ENCODE assay signal across 12 mouse cellular contexts in the genomic region with DNA sequence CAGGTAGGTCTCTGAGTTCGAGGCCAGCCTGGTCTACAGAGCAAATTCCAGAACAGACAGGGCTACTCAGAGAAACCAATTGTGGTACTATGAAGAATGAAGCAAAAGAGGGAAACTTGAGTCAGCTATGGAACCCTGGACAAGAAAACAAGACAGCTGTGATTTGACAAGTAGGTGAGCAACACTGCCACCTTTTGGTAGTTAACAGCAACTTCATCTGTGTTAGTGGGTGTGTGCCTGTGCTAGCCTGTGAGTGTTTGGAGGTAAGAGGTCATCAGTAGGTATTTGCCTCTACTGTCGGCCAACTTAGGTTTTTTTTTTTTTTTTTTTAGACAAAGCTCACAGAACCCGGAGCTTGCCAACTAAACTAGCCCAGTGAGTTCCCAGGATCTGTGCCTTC. TPM values are rescaled to one million over a fixed set of nuclear protein-coding genes. Genes with fewer than 3 reads are reported as not detected.
A peak's percentile ranks its signal among the peaks of the same experiment; 100 is the strongest.
DNase-seq lines count a peak whose midpoint lies in the region; ATAC-seq and TF ChIP-seq lines count a peak whose summit lies in the region.
"Had no signal": no experiment of that assay in that cellular context is flagged by ENCODE, and none has a peak within 500 bp of the region (broad histone marks: within the 10 kb centered on the region; RNA-seq: fewer than 3 reads in every experiment).

No protein-coding gene starts in this region.

- no peaks in the 10 kb centered on the region for H3K27me3 ChIP-seq in lung, embryonic 14.5 days (ENCODE audit: insufficient read depth, low read length)
- H3K27me3 ChIP-seq in G1E (ENCODE audit: insufficient read depth, low read length): peaks cover 5% of the 10 kb centered on the region; the same call in 1 of the 2 replicates
- H3K27me3 ChIP-seq: limb, embryonic 12.5 days had no signal

- ATAC-seq in lung, embryonic 14.5 days (ENCODE audit: insufficient read depth): no peak
- ATAC-seq in G1E (ENCODE audit: extremely low read depth, insufficient number of reproducible peaks, low FRiP score, poor library complexity, severe bottlenecking): no peak

- no peak overlapping the region for H3K9ac ChIP-seq in lung, embryonic 14.5 days
- H3K9ac ChIP-seq: embryonic facial prominence, embryonic 12.5 days; limb, embryonic 12.5 days had no signal

- no peaks in the 10 kb centered on the region for H3K36me3 ChIP-seq in lung, embryonic 14.5 days (ENCODE audit: insufficient read depth)
- no peaks in the 10 kb centered on the region for H3K36me3 ChIP-seq in G1E (replicated peaks)
- H3K36me3 ChIP-seq: embryonic facial prominence, embryonic 12.5 days; limb, embryonic 12.5 days had no signal

- WGBS in lung, embryonic 14.5 days: 25% methylated on average over 3 of the region's 3 CpGs

- H3K9me3 ChIP-seq in lung, embryonic 14.5 days (ENCODE audit: low read depth, low read length): no peaks in the 10 kb centered on the region
- H3K9me3 ChIP-seq in G1E (replicated peaks): no peaks in the 10 kb centered on the region
- H3K9me3 ChIP-seq: embryonic facial prominence, embryonic 12.5 days; limb, embryonic 12.5 days had no signal

- no peak overlapping the region for H3K4me2 ChIP-seq in lung, embryonic 14.5 days
- H3K4me2 ChIP-seq: embryonic facial prominence, embryonic 12.5 days; limb, embryonic 12.5 days had no signal

- peak; percentile 56 for DNase-seq in lung, embryonic 14.5 days
- no peak for DNase-seq in lung, postnatal 14 days
- peak; percentile 19 for DNase-seq in G1E (ENCODE audit: low spot score)
- peak; percentile 52 for DNase-seq in c-Kit-positive CD71-positive TER-119-negative erythroid progenitor cells, embryonic 14.5 days (ENCODE audit: low read depth)
- DNase-seq in mesoderm, embryonic 11.5 days (ENCODE audit: low read depth, low spot score): peak; percentile 46
- no peak for DNase-seq in urinary bladder, postnatal 14 days (ENCODE audit: low spot score)
- no peak for DNase-seq in T-cell, adult 2 months (ENCODE audit: low spot score)

- no peak overlapping the region for H3K4me3 ChIP-seq in lung, embryonic 14.5 days (ENCODE audit: low read depth, low read length)
- H3K4me3 ChIP-seq in G1E (ENCODE audit: low read depth, low read length): no peak overlapping the region
- H3K4me3 ChIP-seq: embryonic facial prominence, embryonic 12.5 days; limb, embryonic 12.5 days had no signal

- H3K27ac ChIP-seq in lung, embryonic 14.5 days (ENCODE audit: low read depth): no peak overlapping the region
- H3K27ac ChIP-seq: embryonic facial prominence, embryonic 12.5 days; limb, embryonic 12.5 days had no signal

- no peaks in the 10 kb centered on the region for H3K4me1 ChIP-seq in lung, embryonic 14.5 days (ENCODE audit: insufficient read depth)
- H3K4me1 ChIP-seq in G1E (ENCODE audit: insufficient read depth, low read depth, low read length): peaks cover 7% of the 10 kb centered on the region

- TF ChIP-seq CTCF in lung, embryonic 14.5 days (IDR thresholded peaks at IDR 0.05; ENCODE audit: low read depth): peak; percentile 57
- TF ChIP-seq CTCF in G1E (IDR thresholded peaks at IDR 0.05; ENCODE audit: low read depth, low read length): peak; percentile 53; the same call in 1 of the 2 replicates

RNA-seq across cellular contexts. Expression of gene Pmis2, which starts 2.2 kb away (rescaled TPM):
- not detected in 2 replicates for polyA plus RNA-seq in lung, embryonic 14.5 days (2014; fragmentation: Nextera tagmentation; extraction: Ambion mirVana)
- not detected in 2 replicates for total RNA-seq in G1E (2014; fragmentation: Nextera tagmentation)
- not detected in 2 replicates for total RNA-seq in G1E (2017)
- polyA plus RNA-seq in G1E (2012): not detected in 2 replicates
- polyA plus RNA-seq: embryonic facial prominence, embryonic 12.5 days; heart, postnatal 0 days; limb, embryonic 12.5 days; neural tube, embryonic 14.5 days; stomach, embryonic 16.5 days had no signal

RNA-seq across cellular contexts. Expression of gene Haus5, which starts 4.4 kb away (rescaled TPM):
- 63.5 TPM in 2 replicates for polyA plus RNA-seq in lung, embryonic 14.5 days (2014; fragmentation: Nextera tagmentation; extraction: Ambion mirVana)
- total RNA-seq in G1E (2014; fragmentation: Nextera tagmentation) (46.7 and 58.4 TPM in 2 replicates), G1E (2017) (24.2 and 25.5 TPM in 2 replicates)
- 32.2 and 40.4 TPM in 2 replicates for polyA plus RNA-seq in G1E (2012)

RNA-seq across cellular contexts. Expression of gene Rbm42, which starts 19.1 kb away (rescaled TPM):
- 115 and 117 TPM in 2 replicates for polyA plus RNA-seq in lung, embryonic 14.5 days (2014; fragmentation: Nextera tagmentation; extraction: Ambion mirVana)
- 46.4 and 47.9 TPM in 2 replicates for total RNA-seq in G1E (2014; fragmentation: Nextera tagmentation)
- 42.9 and 51.9 TPM in 2 replicates for total RNA-seq in G1E (2017)
- 235 and 293 TPM in 2 replicates for polyA plus RNA-seq in G1E (2012)

RNA-seq across cellular contexts. Expression of gene 2200002J24Rik, which starts 29.5 kb away (rescaled TPM):
- polyA plus RNA-seq in lung, embryonic 14.5 days (2014; fragmentation: Nextera tagmentation; extraction: Ambion mirVana): 0.34 and 0.46 TPM in 2 replicates
- total RNA-seq in G1E (2014; fragmentation: Nextera tagmentation): not detected in 2 replicates
- total RNA-seq in G1E (2017): not detected in 2 replicates
- polyA plus RNA-seq in G1E (2012): not detected in 2 replicates
- polyA plus RNA-seq: embryonic facial prominence, embryonic 12.5 days; limb, embryonic 12.5 days; neural tube, embryonic 14.5 days had no signal

RNA-seq across cellular contexts. Expression of gene Etv2, which starts 33.6 kb away (rescaled TPM):
- not detected in 2 replicates for polyA plus RNA-seq in lung, embryonic 14.5 days (2014; fragmentation: Nextera tagmentation; extraction: Ambion mirVana)
- total RNA-seq in G1E (2014; fragmentation: Nextera tagmentation) (not detected in 2 replicates), G1E (2017) (not detected in 2 replicates)
- not detected in 2 replicates for polyA plus RNA-seq in G1E (2012)
- polyA plus RNA-seq: embryonic facial prominence, embryonic 12.5 days; heart, postnatal 0 days; limb, embryonic 12.5 days; neural tube, embryonic 14.5 days had no signal

Comparison
In these comparisons a context has a peak if more than half of its experiments do, and no peak if none do; other contexts are left out.
1. DNase-seq: peak in lung, embryonic 14.5 days (single experiment), G1E (single experiment), c-Kit-positive CD71-positive TER-119-negative erythroid progenitor cells, embryonic 14.5 days (single experiment) and mesoderm, embryonic 11.5 days (single experiment); none in lung, postnatal 14 days (single experiment), urinary bladder, postnatal 14 days (single experiment) and T-cell, adult 2 months (single experiment).